Mouse (Mus musculus) bone marrow macrophage, adult 2 months (primary cell): ENCODE data around the gene Anapc4. TPM values are rescaled to one million over a fixed set of nuclear protein-coding genes. Genes with fewer than 3 reads are reported as not detected.
A peak's percentile ranks its signal among the peaks of the same experiment; 100 is the strongest.

Experiments used
- H3K27ac ChIP-seq: 2 replicates; pipeline ENCODE4 v1.5.1; 2012; ENCODE audit warnings: low read depth, low read length; ENCODE audit not compliant: insufficient read depth
- H3K4me1 ChIP-seq: 2 replicates; pipeline ENCODE4 v1.6.1; 2012; ENCODE audit warnings: low read length; ENCODE audit not compliant: control insufficient read depth, insufficient read depth
- H3K4me3 ChIP-seq: 2 replicates; pipeline ENCODE4 v1.5.1; 2012; ENCODE audit warnings: mild to moderate bottlenecking, low read length, moderate library complexity; ENCODE audit not compliant: insufficient read depth
- CTCF ChIP-seq: IDR thresholded peaks from 2 replicates; pipeline ENCODE4 v1.5.1; 2012; ENCODE audit warnings: low read depth, mild to moderate bottlenecking, low read length, moderate library complexity
- POLR2A ChIP-seq: IDR thresholded peaks from 2 replicates; pipeline ENCODE4 v1.6.1; 2012; ENCODE audit warnings: mild to moderate bottlenecking, low read depth, low read length, borderline replicate concordance
- polyA plus RNA-seq: library from polyadenylated mRNA; stranded (reverse); fragments of >200 nt; gene quantifications from 2 replicates; pipeline ENCODE4 v1.2.4, GENCODE M21; 2012; ENCODE audit not compliant: missing spikeins, insufficient read depth, insufficient read length

Anapc4 gene
- polyA plus RNA-seq, 1 experiment = 48.4 TPM

DNA sequence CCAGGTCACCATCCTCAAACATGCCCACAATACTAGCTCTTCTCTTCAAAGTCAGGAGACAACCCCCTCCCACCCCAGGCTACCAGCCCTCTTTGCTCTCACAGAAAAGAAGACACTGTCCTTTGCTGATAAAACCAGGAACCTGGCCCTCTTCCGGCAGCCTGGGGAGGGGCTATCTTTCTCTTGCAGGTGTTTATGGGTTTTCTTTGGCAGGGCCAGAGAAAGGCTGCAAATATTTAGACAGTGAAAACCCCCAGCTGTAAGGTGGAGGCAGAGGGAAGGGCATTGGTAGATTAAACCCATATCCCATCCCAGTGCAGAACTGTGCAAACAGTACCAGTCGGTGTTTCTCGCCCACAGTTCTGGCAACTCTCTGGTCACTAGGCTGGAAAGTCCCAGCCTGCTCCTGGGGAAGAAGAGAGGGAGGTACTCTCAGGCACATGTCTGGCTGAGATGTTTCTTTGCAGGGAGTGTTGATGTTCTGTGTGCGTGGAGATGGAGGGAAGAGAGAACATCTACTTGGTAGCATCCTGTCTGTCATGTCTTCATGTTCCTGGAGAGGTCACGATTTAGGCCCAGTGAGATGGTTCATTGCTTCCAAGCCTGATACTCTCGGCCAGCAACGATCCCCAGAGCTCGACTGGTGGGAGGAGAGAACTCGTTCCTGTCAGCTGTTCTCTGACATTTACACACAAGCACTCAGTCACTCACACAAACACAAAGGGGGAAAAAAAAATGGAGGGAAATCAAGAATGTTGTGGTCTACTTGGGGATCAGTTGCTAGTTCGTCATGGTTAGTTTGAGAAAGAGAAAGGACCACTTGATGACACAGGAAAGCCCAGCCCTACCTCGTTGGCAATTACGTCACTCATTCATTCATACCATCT, 58.4 kb downstream of the Anapc4 start:
- no peaks in the 10 kb centered on the region for H3K4me1 ChIP-seq
- TF ChIP-seq POLR2A = no peak
- TF ChIP-seq CTCF = no peak
- H3K27ac ChIP-seq = no peak overlapping the region
- no peak overlapping the region for H3K4me3 ChIP-seq

DNA sequence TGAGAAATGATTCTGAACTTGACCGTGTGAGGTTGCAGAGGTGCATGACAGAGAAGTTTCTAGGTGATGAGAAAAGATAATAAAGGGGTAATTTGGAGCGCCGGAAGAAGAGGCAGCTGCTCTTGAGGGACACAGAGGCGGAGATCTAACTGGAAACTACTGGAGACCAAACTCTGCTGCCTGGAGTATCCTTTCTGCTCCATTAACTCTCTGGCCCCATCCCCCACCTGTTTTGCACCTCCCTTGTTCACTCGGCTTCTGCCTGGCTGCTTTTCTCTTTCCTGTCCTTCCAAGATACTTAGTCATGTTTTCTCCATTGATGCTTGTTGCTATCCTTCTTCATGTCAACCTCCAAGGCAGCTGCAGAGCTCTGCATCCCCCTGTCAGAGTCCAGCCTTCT, 60.1 kb downstream of the Anapc4 start:
- no peak overlapping the region for H3K4me3 ChIP-seq
- H3K27ac ChIP-seq = no peak overlapping the region
- no peaks in the 10 kb centered on the region for H3K4me1 ChIP-seq
- TF ChIP-seq CTCF (no peak), POLR2A (no peak)

DNA sequence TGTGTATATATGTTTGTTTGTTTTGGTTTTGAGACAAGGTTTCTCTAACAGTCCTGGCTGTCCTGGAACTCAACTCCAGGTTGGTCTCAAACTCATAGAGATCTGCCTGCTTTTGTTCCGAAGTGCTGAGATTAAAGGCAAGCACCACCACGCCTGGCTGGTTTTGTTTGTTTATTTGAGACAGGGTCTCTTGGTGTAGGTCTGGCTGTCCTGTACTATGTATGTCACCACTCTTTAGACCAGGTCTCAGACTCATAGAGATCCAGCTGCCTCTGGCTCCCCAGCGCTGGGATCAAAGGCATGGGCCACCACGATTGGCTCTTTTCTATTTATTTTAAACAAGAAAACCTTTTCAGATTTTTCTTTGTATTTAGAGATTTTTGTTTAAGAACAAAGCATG, 70.4 kb downstream of the Anapc4 start:
- no peak for TF ChIP-seq POLR2A
- TF ChIP-seq CTCF = no peak

DNA sequence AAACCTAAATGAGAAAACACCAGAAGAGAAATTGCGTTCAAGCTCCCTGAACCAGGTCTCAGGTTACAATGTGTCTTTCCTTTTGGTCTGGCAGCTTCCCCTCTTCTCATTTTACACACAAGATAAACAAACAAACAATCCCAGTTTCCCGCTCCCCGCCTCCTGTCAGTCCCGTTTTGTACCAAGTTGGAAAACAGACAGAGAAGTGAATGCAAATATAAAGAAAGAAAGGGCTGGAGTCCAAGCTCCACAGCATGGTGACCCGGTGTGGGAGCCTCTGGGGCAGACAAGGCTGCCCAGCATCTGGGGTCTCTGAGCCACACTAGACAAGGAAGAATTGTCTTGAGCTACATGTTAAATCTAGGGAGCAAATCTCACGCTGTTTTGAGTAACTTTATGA, 70.9 kb downstream of the Anapc4 start:
- Histone ChIP-seq H3K4me1 (peaks cover 13% of the 10 kb centered on the region), H3K4me3 (no peak overlapping the region), H3K27ac (no peak overlapping the region)
- TF ChIP-seq POLR2A = no peak
- no peak for TF ChIP-seq CTCF

More for the DNA sequence above, 70.4 kb downstream of the Anapc4 start:
- H3K27ac ChIP-seq = no peak overlapping the region
- peaks cover 12% of the 10 kb centered on the region for H3K4me1 ChIP-seq
- no peak overlapping the region for H3K4me3 ChIP-seq

DNA sequence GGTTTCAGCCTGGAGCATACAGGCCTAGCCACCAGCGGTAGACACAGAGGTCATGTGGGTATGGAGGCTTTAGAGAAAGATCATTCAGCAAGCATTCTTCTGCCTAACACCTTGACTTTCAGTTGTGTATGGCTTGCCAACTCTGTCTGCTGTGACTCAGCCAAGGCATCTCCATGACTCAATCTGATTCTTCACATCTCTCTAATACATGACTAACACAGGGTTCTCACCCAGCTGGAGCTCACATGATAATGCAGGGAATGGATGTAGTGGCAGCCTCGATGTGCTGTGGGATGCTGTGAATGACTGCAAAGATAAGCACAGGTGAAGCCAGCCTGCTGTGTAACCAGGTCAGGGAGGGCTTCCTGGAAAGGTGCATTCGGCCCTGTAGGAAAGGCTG, 74.4 kb downstream of the Anapc4 start:
- peaks cover 15% of the 10 kb centered on the region for H3K4me1 ChIP-seq
- TF ChIP-seq POLR2A (no peak), CTCF (no peak)
- no peak overlapping the region for H3K4me3 ChIP-seq
- H3K27ac ChIP-seq = 0 out of 2 replicates have a peak overlapping the region, but pooled peaks have one; percentile 14

DNA sequence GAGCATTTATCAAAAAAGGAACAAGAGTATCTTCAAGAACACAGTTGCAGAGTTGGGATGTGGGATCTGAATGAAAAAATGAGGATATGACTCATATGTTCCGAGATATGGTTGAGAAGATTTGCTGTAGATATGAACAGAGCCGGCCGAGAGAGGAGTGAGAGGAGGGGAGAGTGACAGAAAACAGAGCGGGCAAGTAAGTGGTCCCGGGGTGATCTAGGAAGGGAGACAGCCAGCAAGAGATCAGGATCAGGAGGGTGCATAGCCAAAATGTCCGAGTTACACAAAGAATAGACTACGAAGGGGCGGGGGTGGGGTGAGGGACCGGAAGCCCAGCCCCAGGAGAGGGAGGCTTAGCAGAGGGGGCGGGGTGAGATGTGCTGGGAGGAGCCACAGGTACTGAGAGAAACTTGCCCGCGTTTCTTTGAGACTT, 76.4 kb downstream of the Anapc4 start:
- Histone ChIP-seq H3K27ac (peak overlapping the region; percentile 29), H3K4me1 (peaks cover 15% of the 10 kb centered on the region), H3K4me3 (peak overlapping the region; percentile 49)
- no peak for TF ChIP-seq POLR2A
- no peak for TF ChIP-seq CTCF

DNA sequence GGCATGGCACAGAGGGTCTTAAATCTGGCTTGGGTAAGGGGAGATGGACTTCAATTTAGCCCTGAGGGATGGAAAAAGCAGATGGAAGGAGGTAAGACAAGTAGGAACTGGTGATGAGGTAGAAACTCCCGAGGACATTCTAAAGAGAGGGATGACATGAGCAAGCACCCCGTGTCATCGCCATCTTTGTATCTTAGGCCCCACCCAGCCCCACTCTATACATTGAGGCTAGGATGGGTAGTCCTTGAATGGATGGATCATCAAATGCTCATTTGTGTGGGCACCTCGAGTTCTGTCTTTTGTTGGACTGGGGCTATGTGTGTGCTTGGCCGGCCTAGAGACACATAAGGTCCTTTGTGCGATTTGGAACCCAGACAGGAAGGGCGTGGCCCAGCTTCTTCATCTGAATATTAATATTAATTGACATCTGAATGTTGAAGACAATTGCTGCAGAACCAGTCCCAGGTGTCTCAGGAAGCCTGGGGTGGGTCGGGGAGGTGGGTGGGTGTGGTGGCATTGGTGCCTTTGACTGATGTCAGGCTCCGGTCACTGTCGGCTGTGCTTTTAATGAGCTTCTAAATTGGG, 77.6 kb downstream of the Anapc4 start:
- TF ChIP-seq POLR2A = no peak
- no peak for TF ChIP-seq CTCF
- peaks cover 15% of the 10 kb centered on the region for H3K4me1 ChIP-seq
- H3K27ac ChIP-seq = no peak overlapping the region
- H3K4me3 ChIP-seq = no peak overlapping the region

DNA sequence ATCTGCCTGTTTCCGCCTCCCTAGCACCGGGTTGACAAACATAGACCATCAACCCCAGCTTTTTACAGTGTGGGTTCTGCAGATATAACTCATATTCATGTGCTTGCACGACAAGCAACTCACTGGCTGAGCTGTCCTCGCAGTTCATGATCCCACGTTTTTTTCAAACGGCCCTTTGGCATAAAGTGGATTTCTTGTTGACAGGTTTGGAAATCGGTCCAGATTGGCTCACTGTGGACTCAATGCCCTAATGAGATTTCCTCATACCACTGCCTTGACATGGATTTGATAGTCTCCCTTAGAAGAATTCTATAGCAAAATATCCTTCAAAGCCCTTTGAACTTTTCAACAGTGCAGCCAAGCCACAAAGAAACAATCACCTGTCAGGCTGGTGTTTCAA, 79.9 kb downstream of the Anapc4 start:
- Histone ChIP-seq H3K4me3 (no peak overlapping the region), H3K4me1 (peaks cover 5% of the 10 kb centered on the region), H3K27ac (no peak overlapping the region)
- TF ChIP-seq POLR2A (no peak), CTCF (no peak)

DNA sequence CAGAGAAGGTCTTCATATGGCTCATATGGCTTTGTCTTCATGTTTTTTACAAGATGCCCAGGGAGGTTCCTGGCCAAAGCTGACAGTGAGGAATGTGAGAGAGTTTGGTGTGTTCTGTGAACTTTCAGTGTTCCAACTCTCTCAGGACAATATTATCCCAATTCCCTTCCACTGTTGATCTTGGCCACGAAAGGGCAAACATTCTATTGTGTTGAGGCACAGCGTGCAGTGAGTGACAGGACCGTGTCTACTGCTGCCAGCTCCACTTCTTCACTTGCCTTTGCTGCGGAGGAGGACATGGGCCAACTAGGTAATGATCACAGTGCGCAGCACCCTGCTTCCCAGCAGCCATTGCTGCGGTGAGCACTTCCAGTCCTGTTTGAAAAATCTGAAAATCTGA, 82.4 kb downstream of the Anapc4 start:
- Histone ChIP-seq H3K27ac (no peak overlapping the region), H3K4me1 (no peaks in the 10 kb centered on the region), H3K4me3 (no peak overlapping the region)
- TF ChIP-seq CTCF (no peak), POLR2A (no peak)

Other genes starting within 250 kb of the Anapc4 start
- 7.4 and 7.5 TPM in 2 replicates for gene Sepsecs, start 164.3 kb upstream of the Anapc4 start, polyA plus RNA-seq
- gene Pi4k2b, start 92.4 kb upstream of the Anapc4 start, polyA plus RNA-seq = 11.0 and 11.7 TPM in 2 replicates
- gene Zcchc4, start 58.6 kb upstream of the Anapc4 start, polyA plus RNA-seq = 11.9 and 13.2 TPM in 2 replicates
- gene Slc34a2, start 204.1 kb downstream of the Anapc4 start, polyA plus RNA-seq = not detected in 2 replicates